ENCODE assay signal across 8 mouse cellular contexts in the genomic region with DNA sequence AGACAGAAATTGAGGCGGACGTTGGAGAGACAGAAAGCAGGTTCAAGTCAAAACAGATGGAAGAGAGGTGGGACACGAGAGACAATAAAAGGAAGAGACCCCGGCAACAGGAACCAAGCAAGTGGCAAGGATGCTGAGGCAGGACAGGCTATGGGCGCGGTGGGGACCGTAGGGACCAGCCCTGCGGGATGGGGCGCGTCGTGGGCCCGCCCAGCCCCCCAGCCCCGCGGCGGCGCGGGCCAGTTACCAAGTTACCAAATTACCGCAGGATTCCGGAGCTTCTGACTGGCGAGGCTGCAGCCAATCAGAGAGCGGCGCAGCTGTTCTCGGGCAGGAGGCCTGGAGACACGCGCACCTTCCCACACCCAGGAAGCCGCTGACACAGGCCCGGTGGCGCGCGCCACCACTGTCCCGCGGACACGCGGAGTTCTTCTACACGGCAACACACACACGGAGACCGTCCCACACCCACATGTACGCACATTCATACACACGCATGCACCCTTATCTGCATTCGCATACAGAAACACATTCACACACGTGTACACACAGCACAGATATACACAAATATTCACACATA. TPM values are rescaled to one million over a fixed set of nuclear protein-coding genes. Genes with fewer than 3 reads are reported as not detected.
A peak's percentile ranks its signal among the peaks of the same experiment; 100 is the strongest.
DNase-seq lines count a peak whose midpoint lies in the region; ATAC-seq and TF ChIP-seq lines count a peak whose summit lies in the region.

No protein-coding gene starts in this region.

- in situ Hi-C loops in Patski (cut with MboI; ENCODE audit: low pct_unique_long_range_greater_than_20kb) = no loop called here

- H3K4me2 ChIP-seq in hindbrain, embryonic 11.5 days (replicated peaks; ENCODE audit: low read depth, low read length) = peak overlapping the region; percentile 47

- peak overlapping the region; percentile 68 for H3K27ac ChIP-seq in hindbrain, embryonic 11.5 days (ENCODE audit: low read depth, low read length)

- H3K36me3 ChIP-seq in hindbrain, embryonic 11.5 days (ENCODE audit: control insufficient read depth, insufficient read depth, low read length) = no peaks in the 10 kb centered on the region

- DNase-seq in Patski (ENCODE audit: low read depth, low spot score) = no peak
- DNase-seq in cerebellum, adult 9-11 months = peak; percentile 90
- DNase-seq in frontal cortex, adult 2 months (ENCODE audit: extremely low spot score in 1 of 2, low spot score in 1 of 2) = peak; percentile 74 to 86
- DNase-seq in hindbrain, embryonic 11.5 days (ENCODE audit: low spot score) = peak; percentile 76
- DNase-seq in layer of hippocampus, postnatal 10 days (ENCODE audit: low spot score in 2 of 2) = peak; percentile 64 to 78
- peak; percentile 89 for DNase-seq in lung, postnatal 25 days (ENCODE audit: low spot score)
- peak; percentile 82 for DNase-seq in retina, postnatal 1 day
- peak; percentile 80 for DNase-seq in thymus, postnatal 4 days

- no peaks in the 10 kb centered on the region for H3K27me3 ChIP-seq in Patski
- no peaks in the 10 kb centered on the region for H3K27me3 ChIP-seq in hindbrain, embryonic 11.5 days (ENCODE audit: control insufficient read depth, insufficient read depth, low read length)

- H3K4me3 ChIP-seq in hindbrain, embryonic 11.5 days (ENCODE audit: low read depth, low read length) = peak overlapping the region; percentile 29

- TF ChIP-seq CTCF in Patski (IDR thresholded peaks at IDR 0.05) = no peak

- peak; percentile 84 for ATAC-seq in Patski
- peak; percentile 50 for ATAC-seq in hindbrain, embryonic 11.5 days (ENCODE audit: low FRiP score)

- WGBS in hindbrain, embryonic 11.5 days = 2% methylated on average over 41 of the region's 41 CpGs

- CTCF ChIA-PET in Patski (lab: Charles Lee) = interaction anchor here (0.7 to 2.5 kb wide), 23 partner anchors 10 to 130 kb away, joined by 3 to 39 read pairs (median 5); no protein-coding TSS in a partner anchor

- POLR2A ChIA-PET in Patski (lab: Charles Lee) = interaction anchor here (1.0 to 1.6 kb wide), 3 partner anchors 15 to 31 kb away, joined by 4 to 10 read pairs (median 5); no protein-coding TSS in a partner anchor

- no peaks in the 10 kb centered on the region for H3K9me3 ChIP-seq in hindbrain, embryonic 11.5 days (ENCODE audit: control insufficient read depth, low read length)

- peaks cover 6% of the 10 kb centered on the region for H3K4me1 ChIP-seq in hindbrain, embryonic 11.5 days (replicated peaks; ENCODE audit: control insufficient read depth, insufficient read depth, low read length)

- H3K9ac ChIP-seq in hindbrain, embryonic 11.5 days (ENCODE audit: low read depth, low read length) = peak overlapping the region; percentile 25; the same call in 1 of the 2 replicates

RNA-seq across cellular contexts. Expression of a gene that starts 8.8 kb away (rescaled TPM):
- polyA plus RNA-seq in Patski (2021) = 78.2 TPM
- polyA plus RNA-seq in frontal cortex, adult 2 months (2012; rRNA removed) = 91.2 and 91.4 TPM in 2 replicates
- polyA plus RNA-seq in hindbrain, embryonic 11.5 days (2014; fragmentation: Nextera tagmentation; extraction: Ambion mirVana) = 18.2 and 19.2 TPM in 2 replicates
- total RNA-seq in layer of hippocampus, postnatal 10 days (2021) = 10 to 100 TPM; 81.4 to 98.8 TPM

RNA-seq across cellular contexts. Expression of a gene that starts 12.8 kb away (rescaled TPM):
- 12.6 TPM for polyA plus RNA-seq in Patski (2021)
- 17.1 and 18.2 TPM in 2 replicates for polyA plus RNA-seq in frontal cortex, adult 2 months (2012; rRNA removed)
- polyA plus RNA-seq in hindbrain, embryonic 11.5 days (2014; fragmentation: Nextera tagmentation; extraction: Ambion mirVana) = 6.4 and 8.1 TPM in 2 replicates
- total RNA-seq in layer of hippocampus, postnatal 10 days (2021) = 10 to 100 TPM; 28.0 to 30.0 TPM

RNA-seq across cellular contexts. Expression of a gene that starts 22.0 kb away (rescaled TPM):
- 13.0 TPM for polyA plus RNA-seq in Patski (2021)
- 57.6 and 58.4 TPM in 2 replicates for polyA plus RNA-seq in frontal cortex, adult 2 months (2012; rRNA removed)
- 11.0 and 13.8 TPM in 2 replicates for polyA plus RNA-seq in hindbrain, embryonic 11.5 days (2014; fragmentation: Nextera tagmentation; extraction: Ambion mirVana)
- 10 to 100 TPM; 35.4 to 35.8 TPM for total RNA-seq in layer of hippocampus, postnatal 10 days (2021)

RNA-seq across cellular contexts. Expression of a gene that starts 36.1 kb away (rescaled TPM):
- not detected for polyA plus RNA-seq in Patski (2021)
- 1.2 and 1.3 TPM in 2 replicates for polyA plus RNA-seq in frontal cortex, adult 2 months (2012; rRNA removed)
- 0.46 and 1.3 TPM in 2 replicates for polyA plus RNA-seq in hindbrain, embryonic 11.5 days (2014; fragmentation: Nextera tagmentation; extraction: Ambion mirVana)
- total RNA-seq in layer of hippocampus, postnatal 10 days (2021) = 1 to 10 TPM; 1.1 to 1.3 TPM

RNA-seq across cellular contexts. Expression of a gene that starts 51.5 kb away (rescaled TPM):
- not detected for polyA plus RNA-seq in Patski (2021)
- polyA plus RNA-seq in frontal cortex, adult 2 months (2012; rRNA removed) = 0.56 and 0.67 TPM in 2 replicates
- polyA plus RNA-seq in hindbrain, embryonic 11.5 days (2014; fragmentation: Nextera tagmentation; extraction: Ambion mirVana) = 0.04 and 0.11 TPM in 2 replicates
- total RNA-seq in layer of hippocampus, postnatal 10 days (2021) = under 1 TPM; 0.33 to 0.37 TPM
